Mouse (Mus musculus) adrenal gland, adult 2 months (tissue): ENCODE data around the gene Gk2. TPM values are rescaled to one million over a fixed set of nuclear protein-coding genes. Genes with fewer than 3 reads are reported as not detected.

Experiments used
- DNase-seq: peaks from one replicate; pipeline ENCODE4 v3.0.0; 2021
- long read RNA-seq: library from polyadenylated mRNA; stranded (forward); transcript quantifications from one replicate; pipeline ENCODE4 v2.0.0, GENCODE M21; 2021
- polyA plus RNA-seq: library from polyadenylated mRNA; depleted of rRNA; stranded (reverse); fragments of >200 nt; gene quantifications from 2 replicates; pipeline ENCODE4 v1.2.3, GENCODE M21; 2012; rRNA removed
- total RNA-seq, 2 experiments: library from RNA; stranded (reverse); gene quantifications; 2 replicates each; pipeline ENCODE4 v1.2.3; 2021

The Gk2 gene
- total RNA-seq (not detected), polyA plus RNA-seq (not detected in 2 replicates)
- long read RNA-seq, result 0 reads

GRCm38 (mm10) chr5:97456816-97457215, at the start of gene Gk2:
Gene Gk2, minus strand, starts transcription at chr5:97457021.
- DNase-seq, result no peak

- DNase-seq, result no peak
Observed at GRCm38 (mm10) chr5:97498041-97498440, 41.2 kb upstream of the Gk2 start.

GRCm38 (mm10) chr5:97495488-97496092, 38.8 kb upstream of the Gk2 start:
- DNase-seq, result no peak

GRCm38 (mm10) chr5:97493421-97493820, 36.6 kb upstream of the Gk2 start:
- no peak for DNase-seq

- DNase-seq, result no peak
Observed at GRCm38 (mm10) chr5:97486141-97486540, 29.3 kb upstream of the Gk2 start.

GRCm38 (mm10) chr5:97479991-97480390, 23.2 kb upstream of the Gk2 start:
- DNase-seq, result no peak

GRCm38 (mm10) chr5:97467246-97467645, 10.4 kb upstream of the Gk2 start:
- no peak for DNase-seq

- DNase-seq, result no peak
Observed at GRCm38 (mm10) chr5:97466430-97467158, 9.8 kb upstream of the Gk2 start.

- DNase-seq, result no peak
Observed at GRCm38 (mm10) chr5:97465956-97466355, 9.1 kb upstream of the Gk2 start.

GRCm38 (mm10) chr5:97462856-97463255, 6.0 kb upstream of the Gk2 start:
- no peak for DNase-seq

GRCm38 (mm10) chr5:97451451-97451850, 5.4 kb downstream of the Gk2 start:
- DNase-seq, result no peak

GRCm38 (mm10) chr5:97444191-97444590, 12.6 kb downstream of the Gk2 start:
- no peak for DNase-seq

- DNase-seq, result no peak
Observed at GRCm38 (mm10) chr5:97432512-97432911, 24.3 kb downstream of the Gk2 start.

GRCm38 (mm10) chr5:97429976-97430375, 26.8 kb downstream of the Gk2 start:
- no peak for DNase-seq

- DNase-seq, result no peak
Observed at GRCm38 (mm10) chr5:97421669-97422068, 35.2 kb downstream of the Gk2 start.

GRCm38 (mm10) chr5:97417185-97417584, 39.6 kb downstream of the Gk2 start:
- DNase-seq, result no peak

- DNase-seq, result no peak
Observed at GRCm38 (mm10) chr5:97415837-97416236, 41.0 kb downstream of the Gk2 start.

- DNase-seq, result no peak
Observed at GRCm38 (mm10) chr5:97413716-97414115, 43.1 kb downstream of the Gk2 start.

- DNase-seq, result no peak
Observed at GRCm38 (mm10) chr5:97410190-97410589, 46.6 kb downstream of the Gk2 start.

GRCm38 (mm10) chr5:97409234-97409704, 47.6 kb downstream of the Gk2 start:
- no peak for DNase-seq
